Mouse (Mus musculus) lung, embryonic 16.5 days (tissue): ENCODE measurements around the gene Ccdc9b. TPM values are rescaled to one million over a fixed set of nuclear protein-coding genes. Genes with fewer than 3 reads are reported as not detected.

Source experiments
- ATAC-seq: fragments of 200-750 bp; cut with Nextera tagmentation; 2 replicates; pipeline ENCODE4 v1.8.0; 2017; ENCODE audit warnings: low read depth, mild to moderate bottlenecking, moderate library complexity
- H3K27ac ChIP-seq: fragments of 300-500 bp; sonication (generic); 2 replicates; pipeline ENCODE4 v1.5.1; 2014; ENCODE audit warnings: mild to moderate bottlenecking, control low read depth, low read length
- H3K27me3 ChIP-seq: fragments of 300-500 bp; sonication (generic); 2 replicates; pipeline ENCODE4 v1.6.1; 2014; ENCODE audit warnings: low read depth, low read length, mixed read lengths; ENCODE audit not compliant: control insufficient read depth, insufficient read depth
- H3K36me3 ChIP-seq: fragments of 300-500 bp; sonication (generic); 2 replicates; pipeline ENCODE4 v1.6.1; 2014; ENCODE audit warnings: low read length; ENCODE audit not compliant: control insufficient read depth, insufficient read depth
- H3K4me1 ChIP-seq: fragments of 300-500 bp; sonication (generic); replicated peaks from 2 replicates; pipeline ENCODE4 v1.6.1; 2014; ENCODE audit warnings: low read length, mixed read lengths; ENCODE audit not compliant: control insufficient read depth, insufficient read depth
- H3K4me2 ChIP-seq: fragments of 300-500 bp; sonication (generic); 2 replicates; pipeline ENCODE4 v1.6.1; 2014; ENCODE audit warnings: low read depth, low read length, control low read depth
- H3K4me3 ChIP-seq: fragments of 300-500 bp; sonication (generic); 2 replicates; pipeline ENCODE4 v1.5.1; 2014; ENCODE audit warnings: mild to moderate bottlenecking, low read length, control low read depth
- H3K9ac ChIP-seq: fragments of 300-500 bp; sonication (generic); 2 replicates; pipeline ENCODE4 v1.6.1; 2014; ENCODE audit warnings: low read length, control low read depth
- H3K9me3 ChIP-seq: fragments of 300-500 bp; sonication (generic); 2 replicates; pipeline ENCODE4 v1.6.1; 2016; ENCODE audit warnings: low read length; ENCODE audit not compliant: control insufficient read depth
- WGBS: fragments of 180-500 bp; shearing (Covaris S2); extraction: QIAGEN DNeasy Blood & Tissue Kit; methylation state at CpG from one replicate; pipeline ENCODE4 v1.1.7; 2014; 5-methylcytosine and 5-hydroxymethylcytosine counted together
- polyA plus RNA-seq: library from polyadenylated mRNA; unstranded; fragments of >200 nt; fragmentation: Nextera tagmentation; extraction: Ambion mirVana; gene quantifications from 2 replicates; pipeline ENCODE4 v1.2.1, GENCODE M21; 2015

Ccdc9b gene
- polyA plus RNA-seq, 1 experiment from 2014 or later = 1.3 TPM

GRCm38 (mm10) chr2:118766041-118767033 lies 3.9 kb upstream of the Ccdc9b start:
- H3K36me3 ChIP-seq = no peaks in the 10 kb centered on the region
- peaks cover 3% of the 10 kb centered on the region; the same call in 1 of the 2 replicates for H3K9me3 ChIP-seq
- no peaks in the 10 kb centered on the region for H3K27me3 ChIP-seq
- peaks cover 26% of the 10 kb centered on the region for H3K4me1 ChIP-seq
- 60% methylated on average over 10 of the region's 10 CpGs for WGBS
- no peak overlapping the region for H3K27ac ChIP-seq
- no peak overlapping the region for H3K4me3 ChIP-seq
- H3K9ac ChIP-seq = no peak overlapping the region
- ATAC-seq = no peak
- H3K4me2 ChIP-seq = no peak overlapping the region

- 85% methylated on average over 5 of the region's 5 CpGs for WGBS
Observed at GRCm38 (mm10) chr2:118764875-118765274, 2.4 kb upstream of the Ccdc9b start.

GRCm38 (mm10) chr2:118764094-118764831 lies 1.8 kb upstream of the Ccdc9b start:
- ATAC-seq = no peak
- H3K4me1 ChIP-seq = peaks cover 37% of the 10 kb centered on the region
- no peak overlapping the region for H3K4me2 ChIP-seq

More at GRCm38 (mm10) chr2:118764875-118765274, 2.4 kb upstream of the Ccdc9b start:
- Histone ChIP-seq H3K9ac (no peak overlapping the region), H3K4me3 (no peak overlapping the region), H3K4me2 (no peak overlapping the region), H3K27ac (no peak overlapping the region), H3K4me1 (peaks cover 35% of the 10 kb centered on the region), H3K9me3 (peaks cover 3% of the 10 kb centered on the region; the same call in 1 of the 2 replicates), H3K27me3 (no peaks in the 10 kb centered on the region), H3K36me3 (no peaks in the 10 kb centered on the region)
- no peak for ATAC-seq

GRCm38 (mm10) chr2:118763469-118763868 lies 1.0 kb upstream of the Ccdc9b start:
- peak overlapping the region; percentile 21 for H3K9ac ChIP-seq
- 0 out of 2 replicates have a peak, but pooled peaks have one; percentile 2 for ATAC-seq
- no peak overlapping the region for H3K4me2 ChIP-seq
- H3K9me3 ChIP-seq = no peaks in the 10 kb centered on the region
- no peaks in the 10 kb centered on the region for H3K36me3 ChIP-seq
- no peak overlapping the region for H3K4me3 ChIP-seq
- no peaks in the 10 kb centered on the region for H3K27me3 ChIP-seq
- peaks cover 37% of the 10 kb centered on the region for H3K4me1 ChIP-seq
- peak overlapping the region; percentile 98 for H3K27ac ChIP-seq
- WGBS = 53% methylated on average over 7 of the region's 7 CpGs

More at GRCm38 (mm10) chr2:118764094-118764831, 1.8 kb upstream of the Ccdc9b start:
- Histone ChIP-seq H3K9me3 (no peaks in the 10 kb centered on the region), H3K27me3 (no peaks in the 10 kb centered on the region), H3K36me3 (no peaks in the 10 kb centered on the region), H3K9ac (peak overlapping the region; percentile 11; the same call in 1 of the 2 replicates), H3K4me3 (no peak overlapping the region), H3K27ac (peak overlapping the region; percentile 63)
- WGBS = 17% methylated on average over 11 of the region's 11 CpGs

- ATAC-seq = peak; percentile 19; the same call in 1 of the 2 replicates
- H3K36me3 ChIP-seq = no peaks in the 10 kb centered on the region
- no peaks in the 10 kb centered on the region for H3K9me3 ChIP-seq
- H3K9ac ChIP-seq = peak overlapping the region; percentile 68
- WGBS = 7% methylated on average over 10 of the region's 10 CpGs
- H3K4me3 ChIP-seq = peak overlapping the region; percentile 19
- H3K27ac ChIP-seq = peak overlapping the region; percentile 98
- peaks cover 37% of the 10 kb centered on the region for H3K4me1 ChIP-seq
- H3K27me3 ChIP-seq = no peaks in the 10 kb centered on the region
- peak overlapping the region; percentile 61 for H3K4me2 ChIP-seq
Observed at GRCm38 (mm10) chr2:118762784-118763148, 305 bp upstream of the Ccdc9b start.

- Histone ChIP-seq H3K36me3 (no peaks in the 10 kb centered on the region), H3K4me1 (peaks cover 37% of the 10 kb centered on the region), H3K27me3 (no peaks in the 10 kb centered on the region), H3K9ac (peak overlapping the region; percentile 68), H3K27ac (peak overlapping the region; percentile 98), H3K9me3 (no peaks in the 10 kb centered on the region), H3K4me3 (no peak overlapping the region; the same call in 1 of the 2 replicates), H3K4me2 (peak overlapping the region; percentile 61)
- ATAC-seq = no peak
- WGBS = 78% methylated on average over 12 of the region's 12 CpGs
Observed at GRCm38 (mm10) chr2:118761358-118761757, 1.1 kb downstream of the Ccdc9b start.

GRCm38 (mm10) chr2:118760311-118761025 lies 2.0 kb downstream of the Ccdc9b start:
- peaks cover 37% of the 10 kb centered on the region for H3K4me1 ChIP-seq
- no peak overlapping the region for H3K27ac ChIP-seq
- H3K9ac ChIP-seq = no peak overlapping the region; the same call in 1 of the 2 replicates

GRCm38 (mm10) chr2:118759828-118760227 lies 2.6 kb downstream of the Ccdc9b start:
- Histone ChIP-seq H3K9me3 (no peaks in the 10 kb centered on the region), H3K4me2 (no peak overlapping the region), H3K9ac (no peak overlapping the region), H3K27me3 (no peaks in the 10 kb centered on the region), H3K4me3 (no peak overlapping the region), H3K36me3 (no peaks in the 10 kb centered on the region), H3K27ac (no peak overlapping the region), H3K4me1 (peaks cover 37% of the 10 kb centered on the region)
- ATAC-seq = no peak
- WGBS = 15% methylated on average over 8 of the region's 8 CpGs

More at GRCm38 (mm10) chr2:118760311-118761025, 2.0 kb downstream of the Ccdc9b start:
- ATAC-seq = no peak
- H3K27me3 ChIP-seq = no peaks in the 10 kb centered on the region
- H3K4me3 ChIP-seq = no peak overlapping the region
- H3K36me3 ChIP-seq = no peaks in the 10 kb centered on the region
- H3K9me3 ChIP-seq = no peaks in the 10 kb centered on the region
- no peak overlapping the region for H3K4me2 ChIP-seq
- WGBS = 76% methylated on average over 11 of the region's 11 CpGs
